Mouse (Mus musculus) sigmoid colon, adult 10 weeks (tissue): ENCODE measurements around the gene Tbc1d2. TPM values are rescaled to one million over a fixed set of nuclear protein-coding genes. Genes with fewer than 3 reads are reported as not detected.

Experiments
- polyA plus RNA-seq: library from polyadenylated mRNA; stranded (reverse); fragments of 350-450 nt; fragmentation: Illumina TruSeq; extraction: RNeasy Lipid Tissue Mini Kit (QIAGEN cat#74804); gene quantifications from one replicate; pipeline ENCODE4 v1.2.3, GENCODE M21; 2014; ENCODE audit warnings: low read depth, low replicate concordance

The Tbc1d2 gene
- 3.5 TPM for polyA plus RNA-seq

GRCm38 (mm10) chr4:46650086-46650753 is at the start of gene Tbc1d2:
TSS of gene Tbc1d2 (minus strand) at chr4:46650209.

GRCm38 (mm10) chr4:46601844-46602423 is 48.1 kb downstream of the Tbc1d2 start, which contains the start of gene Coro2a:
TSS of gene Coro2a (minus strand) at chr4:46602202.

Other genes with a start within 250 kb of the Tbc1d2 start
- not detected for gene Hemgn, start 236.7 kb downstream of the Tbc1d2 start, polyA plus RNA-seq
- gene Anp32b, start 199.3 kb downstream of the Tbc1d2 start, polyA plus RNA-seq: 231 TPM
- gene Nans, start 161.0 kb downstream of the Tbc1d2 start, polyA plus RNA-seq: 90.6 TPM
- gene Trim14, start 114.1 kb downstream of the Tbc1d2 start, polyA plus RNA-seq: 22.9 TPM
- 62.0 TPM for gene Coro2a, start 48.0 kb downstream of the Tbc1d2 start, polyA plus RNA-seq